Mouse (Mus musculus): Measurements from ENCODE around the gene Slc25a24. TPM values are rescaled to one million over a fixed set of nuclear protein-coding genes. Genes with fewer than 3 reads are reported as not detected.
A peak's percentile ranks its signal among the peaks of the same experiment; 100 is the strongest.

The Slc25a24 gene
- polyA plus RNA-seq (2015; fragmentation: Nextera tagmentation; extraction: Ambion mirVana) = 4.9 and 5.9 TPM in 2 replicates

DNA sequence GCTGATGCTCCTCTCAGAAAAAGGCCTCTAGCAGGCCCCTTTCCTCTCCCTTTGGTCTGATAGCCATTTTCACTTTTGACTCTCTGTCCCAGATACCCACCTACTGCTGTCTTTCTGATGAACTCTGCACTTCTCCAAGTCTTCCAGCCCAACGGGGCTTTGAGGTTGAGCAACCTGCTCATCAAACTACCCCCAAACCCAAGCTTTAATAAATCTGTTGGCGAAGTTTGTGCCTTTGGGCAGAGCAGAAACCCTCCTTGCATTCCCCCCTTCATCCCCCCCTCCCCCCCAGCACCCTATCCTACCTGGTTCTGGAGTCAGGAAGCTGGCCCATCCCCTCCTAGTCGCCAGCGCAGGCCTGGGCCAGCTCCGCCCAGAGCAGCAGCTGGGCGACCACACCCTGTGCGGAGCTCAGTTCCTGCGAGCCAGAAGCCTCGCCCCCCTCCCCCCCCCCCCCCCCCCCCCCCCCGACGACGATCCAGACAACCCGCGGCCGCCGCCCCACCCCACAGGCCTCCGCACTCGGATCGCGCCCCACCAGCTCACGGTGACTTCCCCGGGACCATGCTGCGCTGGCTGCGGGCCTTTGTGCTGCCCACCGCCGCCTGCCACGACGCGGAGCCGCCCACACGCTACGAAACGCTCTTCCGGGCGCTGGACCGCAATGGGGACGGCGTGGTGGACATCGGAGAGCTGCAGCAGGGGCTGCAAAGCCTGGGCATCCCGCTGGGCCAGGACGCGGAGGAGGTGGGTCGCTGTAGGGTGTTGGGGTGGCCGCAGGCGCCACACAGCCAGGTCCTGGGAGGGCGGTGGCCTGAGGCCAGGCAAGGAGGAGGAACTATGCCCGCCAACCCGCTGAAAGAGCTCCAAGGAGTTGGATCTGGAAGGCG, at the start of gene Slc25a24:
TSS of gene Slc25a24 (plus strand) at position 509 of the 890 bp plus-strand sequence.
- no peaks in the 10 kb centered on the region for H3K36me3 ChIP-seq
- peak; percentile 87 for ATAC-seq (ENCODE audit: low read depth)
- peak within 1 kb of the TSS; percentile 83 for H3K4me2 ChIP-seq
- no peaks in the 10 kb centered on the region for H3K27me3 ChIP-seq
- peak within 1 kb of the TSS; percentile 8 for H3K27ac ChIP-seq
- peak within 1 kb of the TSS; percentile 73 for H3K9ac ChIP-seq
- WGBS (ENCODE audit: insufficient replicate concordance) = 1% methylated on average over 37 of the region's 49 CpGs
- H3K9me3 ChIP-seq (replicated peaks) = no peaks in the 10 kb centered on the region
- H3K4me1 ChIP-seq (replicated peaks) = peaks cover 19% of the 10 kb centered on the region
- peak; percentile 20 for DNase-seq
- peak within 1 kb of the TSS; percentile 69 for H3K4me3 ChIP-seq (replicated peaks)

DNA sequence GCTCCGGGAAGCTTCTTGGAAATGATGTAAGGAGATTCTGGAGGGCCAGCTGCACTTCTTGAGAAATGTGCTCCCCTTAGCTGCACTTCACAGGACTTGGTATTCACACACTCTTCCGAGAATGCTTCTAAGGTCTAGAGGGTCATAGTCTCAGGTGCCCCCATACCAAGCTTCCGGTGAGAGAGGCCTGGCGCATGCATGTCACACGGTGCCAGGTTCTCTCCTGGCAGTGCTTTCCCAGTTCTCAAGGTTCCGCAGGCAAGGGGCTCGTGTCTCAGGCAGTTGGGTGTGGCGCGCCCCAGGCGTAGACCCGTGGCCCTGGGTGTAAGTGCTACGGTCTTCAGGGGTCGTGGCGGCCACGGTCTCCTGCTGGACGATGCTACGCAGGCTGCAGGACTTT, 42.8 kb upstream of the Slc25a24 start, which contains the start of gene Slc25a54:
TSS of gene Slc25a54 (plus strand) at position 301 of the 400 bp plus-strand sequence.
- 83% methylated on average over 17 of the region's 17 CpGs for WGBS (ENCODE audit: insufficient replicate concordance)
- DNase-seq = no peak

DNA sequence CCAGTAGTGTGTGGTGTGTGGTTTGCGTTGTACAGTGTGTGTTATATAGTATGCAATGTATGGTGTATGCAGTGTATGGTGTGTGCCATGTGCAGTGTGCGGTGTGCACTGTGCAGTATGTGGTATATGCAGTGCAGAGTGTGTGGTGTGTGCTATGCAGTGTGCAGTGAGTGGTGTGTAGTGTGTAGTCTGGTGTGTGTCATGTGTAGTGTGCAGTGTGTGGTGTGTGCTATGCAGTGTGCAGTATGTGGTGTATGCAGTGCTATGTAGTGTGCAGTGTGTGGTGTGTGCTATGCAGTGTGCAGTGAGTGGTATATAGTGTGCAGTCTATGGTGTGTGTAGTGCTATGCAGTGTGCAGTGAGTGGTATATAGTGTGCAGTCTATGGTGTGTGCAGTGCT, 38.5 kb upstream of the Slc25a24 start:
- Histone ChIP-seq H3K9ac (no peak overlapping the region), H3K4me3 (replicated peaks) (no peak overlapping the region), H3K27me3 (no peaks in the 10 kb centered on the region), H3K36me3 (no peaks in the 10 kb centered on the region), H3K4me2 (no peak overlapping the region), H3K4me1 (replicated peaks) (no peaks in the 10 kb centered on the region), H3K27ac (no peak overlapping the region), H3K9me3 (replicated peaks) (no peaks in the 10 kb centered on the region)
- no peak for DNase-seq
- ATAC-seq (ENCODE audit: low read depth) = no peak
- 60% methylated on average over 2 of the region's 2 CpGs for WGBS (ENCODE audit: insufficient replicate concordance)

More for the DNA sequence above, 42.8 kb upstream of the Slc25a24 start, which contains the start of gene Slc25a54:
- no peaks in the 10 kb centered on the region for H3K36me3 ChIP-seq
- no peak within 1 kb of the TSS for H3K4me3 ChIP-seq (replicated peaks)
- no peaks in the 10 kb centered on the region for H3K4me1 ChIP-seq (replicated peaks)
- no peaks in the 10 kb centered on the region for H3K9me3 ChIP-seq (replicated peaks)
- no peak for ATAC-seq (ENCODE audit: low read depth)
- no peak within 1 kb of the TSS for H3K27ac ChIP-seq
- H3K4me2 ChIP-seq = no peak within 1 kb of the TSS
- no peaks in the 10 kb centered on the region for H3K27me3 ChIP-seq
- no peak within 1 kb of the TSS for H3K9ac ChIP-seq

DNA sequence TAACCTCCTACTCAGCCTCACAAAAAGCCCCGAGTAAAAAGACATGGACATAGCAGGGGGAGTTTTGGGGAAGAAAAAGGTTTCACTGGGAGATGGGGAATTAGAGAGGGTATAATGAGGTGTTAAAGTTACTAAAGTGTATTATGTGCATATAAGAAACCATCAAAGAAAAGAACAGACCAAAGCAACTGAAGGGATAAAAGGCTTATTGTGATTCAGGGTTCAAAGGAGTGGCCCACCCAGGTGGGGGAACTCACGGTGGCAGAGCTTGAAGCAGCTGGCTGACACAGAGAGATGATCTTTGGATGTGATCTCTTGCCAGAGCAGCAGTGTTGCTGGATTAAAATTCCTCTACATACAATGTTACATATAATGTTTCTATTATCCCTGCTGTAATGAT, 34.5 kb upstream of the Slc25a24 start:
- no peak overlapping the region for H3K9ac ChIP-seq
- ATAC-seq (ENCODE audit: low read depth) = no peak
- 18% methylated on average over 2 of the region's 2 CpGs for WGBS (ENCODE audit: insufficient replicate concordance)

DNA sequence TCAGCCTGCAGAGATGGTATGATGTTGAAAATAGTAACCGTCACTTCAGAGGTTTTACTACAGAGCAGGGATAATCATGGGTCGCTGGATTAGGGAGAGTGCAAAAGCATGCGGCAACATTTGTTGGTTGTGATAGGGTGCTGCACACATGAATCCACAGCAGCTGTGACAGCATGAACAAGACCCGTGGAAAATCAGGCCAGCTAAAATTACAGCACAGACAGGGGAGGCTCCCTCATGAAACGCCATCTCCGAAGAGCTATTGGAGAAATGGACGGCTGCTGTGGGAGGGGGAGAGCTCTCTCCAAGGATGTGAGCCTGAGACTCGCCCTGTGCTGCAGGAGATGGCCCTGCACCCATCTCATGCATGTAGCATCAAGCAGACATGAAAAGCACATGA, 18.2 kb upstream of the Slc25a24 start:
- no peak for ATAC-seq (ENCODE audit: low read depth)
- H3K9me3 ChIP-seq (replicated peaks) = no peaks in the 10 kb centered on the region
- H3K36me3 ChIP-seq = no peaks in the 10 kb centered on the region
- H3K4me2 ChIP-seq = no peak overlapping the region
- WGBS (ENCODE audit: insufficient replicate concordance) = 66% methylated on average over 8 of the region's 8 CpGs
- no peak overlapping the region for H3K27ac ChIP-seq
- DNase-seq = no peak
- no peak overlapping the region for H3K4me3 ChIP-seq (replicated peaks)
- no peaks in the 10 kb centered on the region for H3K27me3 ChIP-seq
- no peaks in the 10 kb centered on the region for H3K4me1 ChIP-seq (replicated peaks)
- H3K9ac ChIP-seq = no peak overlapping the region

More for the DNA sequence above, 34.5 kb upstream of the Slc25a24 start:
- Histone ChIP-seq H3K4me1 (replicated peaks) (no peaks in the 10 kb centered on the region), H3K27ac (no peak overlapping the region), H3K4me3 (replicated peaks) (no peak overlapping the region), H3K27me3 (no peaks in the 10 kb centered on the region), H3K9me3 (replicated peaks) (no peaks in the 10 kb centered on the region), H3K4me2 (no peak overlapping the region), H3K36me3 (no peaks in the 10 kb centered on the region)
- DNase-seq = no peak

DNA sequence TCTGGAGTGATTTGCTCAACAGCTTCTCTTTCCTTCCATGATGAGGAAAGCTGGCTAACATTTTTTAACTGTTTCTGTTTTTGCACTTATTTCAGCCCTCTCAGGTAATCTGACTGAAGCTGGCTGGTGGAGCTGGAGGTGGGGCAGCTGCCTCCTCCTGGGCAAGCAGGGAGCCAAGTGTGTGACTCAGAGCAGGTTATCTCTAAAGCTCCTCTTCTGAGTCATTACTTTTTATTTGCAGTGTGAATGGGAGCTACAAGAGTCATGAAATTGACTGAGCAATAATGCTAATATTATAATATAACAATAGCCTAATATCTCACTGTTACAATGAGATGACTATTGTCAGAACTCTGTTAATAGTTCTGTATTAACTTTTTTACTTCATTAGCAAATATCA, 5.8 kb upstream of the Slc25a24 start:
- Histone ChIP-seq H3K27ac (no peak overlapping the region), H3K36me3 (no peaks in the 10 kb centered on the region), H3K9me3 (replicated peaks) (0 out of 2 replicates have a peak, but pooled peaks cover 8% of the 10 kb centered on the region), H3K4me1 (replicated peaks) (no peaks in the 10 kb centered on the region), H3K9ac (no peak overlapping the region), H3K4me3 (replicated peaks) (no peak overlapping the region), H3K4me2 (no peak overlapping the region), H3K27me3 (no peaks in the 10 kb centered on the region)
- ATAC-seq (ENCODE audit: low read depth) (no peak), DNase-seq (no peak)

DNA sequence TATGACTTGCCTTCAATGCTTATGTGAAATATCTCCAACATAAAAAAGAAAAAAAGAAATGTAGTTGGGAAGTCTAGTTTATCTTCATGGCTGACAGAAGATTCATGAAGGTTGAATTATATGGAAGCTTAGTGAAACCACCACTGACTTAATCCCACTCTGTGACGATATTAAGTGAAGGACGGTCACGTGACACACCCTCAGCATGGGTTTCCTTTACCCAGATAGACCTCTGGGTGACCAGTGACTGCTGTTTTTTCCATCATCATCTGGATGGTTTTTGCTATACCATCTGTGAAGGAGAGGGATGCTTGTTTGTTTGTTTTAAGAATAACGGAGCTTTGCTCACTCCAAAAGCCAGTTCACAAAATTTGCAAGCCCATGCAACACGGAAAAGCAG, 3.4 kb upstream of the Slc25a24 start:
- Histone ChIP-seq H3K27ac (no peak overlapping the region), H3K9ac (no peak overlapping the region), H3K36me3 (no peaks in the 10 kb centered on the region), H3K4me2 (no peak overlapping the region), H3K27me3 (no peaks in the 10 kb centered on the region), H3K4me1 (replicated peaks) (peaks cover 14% of the 10 kb centered on the region), H3K9me3 (replicated peaks) (0 out of 2 replicates have a peak, but pooled peaks cover 2% of the 10 kb centered on the region), H3K4me3 (replicated peaks) (no peak overlapping the region)
- DNase-seq (no peak), ATAC-seq (ENCODE audit: low read depth) (no peak)
- WGBS (ENCODE audit: insufficient replicate concordance) = 69% methylated on average over 5 of the region's 5 CpGs

DNA sequence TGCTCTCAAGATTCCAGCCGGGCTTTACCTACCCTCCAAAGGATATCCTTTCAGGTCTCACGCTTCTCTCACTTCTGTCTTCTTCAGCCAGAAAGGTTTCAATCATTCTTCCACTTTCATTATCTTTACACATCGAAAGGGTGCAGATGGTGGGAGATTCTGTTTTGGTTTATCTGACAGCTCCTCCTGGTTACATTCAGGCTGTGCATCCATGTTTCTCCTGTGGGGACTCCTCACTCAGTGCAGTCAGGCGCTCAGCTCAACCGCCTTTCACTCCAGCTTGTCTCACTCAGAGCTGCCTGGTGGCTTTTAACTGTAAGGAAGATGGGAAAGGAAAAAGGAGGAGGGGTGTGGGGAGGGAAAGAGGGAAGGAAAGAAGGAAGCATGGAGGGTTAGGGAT, 3.0 kb upstream of the Slc25a24 start:
- no peak overlapping the region for H3K9ac ChIP-seq
- DNase-seq = no peak
- ATAC-seq (ENCODE audit: low read depth) = no peak
- 68% methylated on average over 5 of the region's 5 CpGs for WGBS (ENCODE audit: insufficient replicate concordance)
- no peak overlapping the region for H3K27ac ChIP-seq
- H3K36me3 ChIP-seq = no peaks in the 10 kb centered on the region
- H3K4me1 ChIP-seq (replicated peaks) = peaks cover 14% of the 10 kb centered on the region
- no peaks in the 10 kb centered on the region for H3K27me3 ChIP-seq
- no peak overlapping the region for H3K4me3 ChIP-seq (replicated peaks)
- no peak overlapping the region for H3K4me2 ChIP-seq
- H3K9me3 ChIP-seq (replicated peaks) = no peaks in the 10 kb centered on the region

DNA sequence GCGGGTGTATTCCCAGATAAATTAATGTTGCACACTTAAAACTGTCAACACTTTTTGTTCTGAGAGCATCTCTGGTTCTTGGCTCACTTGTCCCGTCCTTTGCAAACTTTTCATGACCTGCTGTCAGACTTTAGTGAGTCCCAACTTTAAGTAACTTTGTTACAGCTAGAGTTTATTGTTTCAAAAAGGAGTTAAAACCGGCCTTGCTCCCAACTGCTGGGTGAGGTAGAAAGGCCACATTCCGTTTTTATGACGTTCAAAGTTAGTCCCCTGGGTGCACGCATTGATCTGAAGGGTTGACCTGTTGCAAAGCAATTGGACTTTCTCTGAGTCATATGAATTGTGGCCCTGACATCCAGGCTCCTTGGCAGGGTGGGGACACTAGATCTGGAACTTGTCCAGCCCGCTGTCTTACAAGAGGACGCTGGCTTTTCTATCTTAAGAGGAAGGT, 607 bp downstream of the Slc25a24 start:
- DNase-seq (no peak), ATAC-seq (ENCODE audit: low read depth) (no peak)
- no peaks in the 10 kb centered on the region for H3K9me3 ChIP-seq (replicated peaks)
- no peaks in the 10 kb centered on the region for H3K27me3 ChIP-seq
- H3K4me3 ChIP-seq (replicated peaks) = peak overlapping the region; percentile 69
- WGBS (ENCODE audit: insufficient replicate concordance) = 10% methylated on average over 8 of the region's 8 CpGs
- H3K4me2 ChIP-seq = peak overlapping the region; percentile 83
- H3K27ac ChIP-seq = peak overlapping the region; percentile 8
- no peaks in the 10 kb centered on the region for H3K36me3 ChIP-seq
- peak overlapping the region; percentile 73 for H3K9ac ChIP-seq
- H3K4me1 ChIP-seq (replicated peaks) = peaks cover 19% of the 10 kb centered on the region

DNA sequence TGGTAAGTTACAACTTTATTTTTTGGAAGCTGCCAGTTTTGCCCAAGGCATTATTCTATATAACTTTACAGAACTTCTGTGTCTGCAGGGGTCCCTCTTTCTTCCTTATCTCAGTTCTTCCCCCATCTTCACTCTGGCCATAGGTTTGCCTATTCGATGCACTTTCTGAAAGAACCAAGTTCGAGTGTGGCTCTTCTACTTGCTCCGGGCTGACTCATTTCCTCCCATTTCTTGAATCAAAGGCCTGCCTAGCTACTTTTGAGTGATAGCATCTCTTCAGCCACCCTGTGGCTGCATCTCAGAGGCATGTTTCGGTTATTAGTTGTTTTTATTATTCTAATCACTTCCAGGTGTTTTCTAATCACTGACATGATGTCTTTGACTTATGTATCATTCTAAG, 1.1 kb downstream of the Slc25a24 start:
- H3K36me3 ChIP-seq = no peaks in the 10 kb centered on the region
- H3K9me3 ChIP-seq (replicated peaks) = no peaks in the 10 kb centered on the region
- WGBS (ENCODE audit: insufficient replicate concordance) = 16% methylated on average over 4 of the region's 4 CpGs
- DNase-seq (no peak), ATAC-seq (ENCODE audit: low read depth) (no peak)
- H3K27me3 ChIP-seq = no peaks in the 10 kb centered on the region
- H3K4me1 ChIP-seq (replicated peaks) = peaks cover 19% of the 10 kb centered on the region
- H3K4me2 ChIP-seq = peak overlapping the region; percentile 83
- H3K27ac ChIP-seq = no peak overlapping the region
- H3K9ac ChIP-seq = no peak overlapping the region
- H3K4me3 ChIP-seq (replicated peaks) = 0 out of 2 replicates have a peak overlapping the region, but pooled peaks have one; percentile 69

DNA sequence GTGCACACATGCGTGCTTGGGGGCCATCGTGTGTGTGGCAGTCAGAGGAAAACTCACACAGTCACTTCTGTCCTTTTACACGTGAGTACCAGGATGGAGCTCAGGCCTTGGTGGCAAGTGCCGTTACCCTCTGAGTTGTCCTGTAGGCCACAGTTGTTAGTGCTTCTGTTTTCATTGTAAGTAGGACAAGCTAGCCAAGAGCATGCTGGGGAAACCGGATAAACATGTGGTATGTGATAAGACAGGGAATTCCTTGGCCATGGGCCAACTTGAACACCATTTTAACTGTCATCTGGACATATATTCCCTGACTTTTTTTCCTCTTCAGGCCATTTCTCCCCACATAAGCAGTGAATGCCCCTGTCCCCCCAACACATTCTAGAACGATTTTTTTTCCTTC, 2.6 kb downstream of the Slc25a24 start:
- no peaks in the 10 kb centered on the region for H3K9me3 ChIP-seq (replicated peaks)
- DNase-seq (no peak), ATAC-seq (ENCODE audit: low read depth) (no peak)
- no peaks in the 10 kb centered on the region for H3K27me3 ChIP-seq
- no peak overlapping the region for H3K4me3 ChIP-seq (replicated peaks)
- no peak overlapping the region for H3K27ac ChIP-seq
- H3K4me2 ChIP-seq = no peak overlapping the region
- 59% methylated on average over 6 of the region's 6 CpGs for WGBS (ENCODE audit: insufficient replicate concordance)
- no peak overlapping the region for H3K9ac ChIP-seq
- H3K36me3 ChIP-seq = no peaks in the 10 kb centered on the region
- H3K4me1 ChIP-seq (replicated peaks) = peaks cover 19% of the 10 kb centered on the region

DNA sequence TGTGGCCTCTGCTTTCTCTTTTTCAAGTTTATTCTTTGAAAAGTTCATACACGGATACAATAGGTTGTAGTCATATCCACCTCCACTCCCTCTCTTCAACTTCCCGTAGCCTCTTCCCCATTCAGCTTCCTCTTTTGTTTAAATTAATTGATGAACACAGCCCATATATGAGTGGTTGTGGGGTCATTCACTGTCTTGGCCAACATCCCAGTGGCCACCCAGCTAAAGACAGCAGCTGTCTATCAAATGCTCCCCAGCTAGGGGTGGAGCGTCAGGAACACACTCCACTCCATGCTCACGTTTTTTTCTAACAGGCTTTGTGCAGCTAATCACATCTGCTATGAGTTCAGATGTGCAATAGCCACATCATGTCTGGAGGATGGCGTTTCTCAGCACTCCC, 6.8 kb downstream of the Slc25a24 start:
- Histone ChIP-seq H3K4me1 (replicated peaks) (peaks cover 5% of the 10 kb centered on the region; the same call in 1 of the 2 replicates), H3K27me3 (no peaks in the 10 kb centered on the region), H3K4me2 (no peak overlapping the region), H3K9ac (no peak overlapping the region), H3K27ac (no peak overlapping the region), H3K36me3 (no peaks in the 10 kb centered on the region), H3K9me3 (replicated peaks) (no peaks in the 10 kb centered on the region), H3K4me3 (replicated peaks) (no peak overlapping the region)
- DNase-seq (no peak), ATAC-seq (ENCODE audit: low read depth) (no peak)
- WGBS (ENCODE audit: insufficient replicate concordance) = 38% methylated on average over 5 of the region's 5 CpGs

All from liver, embryonic 13.5 days (tissue).